Mouse (Mus musculus) bone marrow macrophage, adult 2 months (primary cell): ENCODE results near the gene Mgat4b. TPM values are rescaled to one million over a fixed set of nuclear protein-coding genes. Genes with fewer than 3 reads are reported as not detected.

Source experiments
- H3K27ac ChIP-seq: 2 replicates; pipeline ENCODE4 v1.5.1; 2012; ENCODE audit warnings: low read depth, low read length; ENCODE audit not compliant: insufficient read depth
- H3K4me1 ChIP-seq: 2 replicates; pipeline ENCODE4 v1.6.1; 2012; ENCODE audit warnings: low read length; ENCODE audit not compliant: control insufficient read depth, insufficient read depth
- H3K4me3 ChIP-seq: 2 replicates; pipeline ENCODE4 v1.5.1; 2012; ENCODE audit warnings: mild to moderate bottlenecking, low read length, moderate library complexity; ENCODE audit not compliant: insufficient read depth
- CTCF ChIP-seq: IDR thresholded peaks from 2 replicates; pipeline ENCODE4 v1.5.1; 2012; ENCODE audit warnings: low read depth, mild to moderate bottlenecking, low read length, moderate library complexity
- POLR2A ChIP-seq: IDR thresholded peaks from 2 replicates; pipeline ENCODE4 v1.6.1; 2012; ENCODE audit warnings: mild to moderate bottlenecking, low read depth, low read length, borderline replicate concordance
- polyA plus RNA-seq: library from polyadenylated mRNA; stranded (reverse); fragments of >200 nt; gene quantifications from 2 replicates; pipeline ENCODE4 v1.2.4, GENCODE M21; 2012; ENCODE audit not compliant: missing spikeins, insufficient read depth, insufficient read length

The Mgat4b gene
- polyA plus RNA-seq, 1 experiment: 54.0 TPM

DNA sequence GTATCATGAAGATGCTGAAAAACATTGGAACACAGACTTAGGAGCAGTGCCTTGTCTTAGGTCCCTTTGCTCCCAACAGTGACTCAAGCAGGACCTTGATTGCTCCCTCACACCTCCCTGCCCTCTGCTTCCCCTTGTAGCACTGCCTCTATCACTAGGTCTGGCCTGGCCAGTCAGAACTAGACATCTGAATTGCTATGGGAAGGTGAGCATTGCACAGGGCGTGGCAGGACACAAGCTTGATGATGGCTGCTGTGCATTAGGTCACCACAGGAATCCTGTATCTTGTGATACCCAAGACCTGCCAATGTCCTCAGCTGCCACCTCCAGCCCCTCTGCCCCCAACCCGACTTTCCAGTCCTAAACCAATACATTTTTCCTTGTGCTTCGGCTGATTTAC lies 56.3 kb downstream of the Mgat4b start:
- Histone ChIP-seq H3K4me3 (no peak overlapping the region), H3K27ac (no peak overlapping the region), H3K4me1 (no peaks in the 10 kb centered on the region)
- TF ChIP-seq POLR2A (no peak), CTCF (no peak)

DNA sequence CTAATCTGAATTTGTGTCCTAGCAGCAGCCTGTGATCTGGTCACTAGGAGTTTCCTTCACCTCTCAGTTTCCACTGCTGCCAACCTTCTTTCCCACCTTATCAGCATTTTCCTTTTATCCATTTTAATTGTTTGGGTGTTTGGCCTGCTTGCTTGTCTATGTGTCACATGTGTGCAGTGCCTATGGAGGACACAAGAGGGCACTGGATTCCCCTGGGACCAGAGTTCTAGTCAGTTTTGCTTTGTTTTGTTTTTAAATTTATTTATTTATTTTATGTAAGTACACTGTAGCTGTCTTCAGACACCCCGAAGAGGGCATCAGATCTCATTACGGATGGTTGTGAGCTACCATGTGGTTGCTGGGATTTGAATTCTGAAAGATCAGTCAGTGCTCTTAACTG lies 58.5 kb downstream of the Mgat4b start:
- Histone ChIP-seq H3K4me1 (0 out of 2 replicates have a peak, but pooled peaks cover 1% of the 10 kb centered on the region), H3K4me3 (no peak overlapping the region), H3K27ac (no peak overlapping the region)
- TF ChIP-seq POLR2A (no peak), CTCF (0 out of 2 replicates have a peak, but pooled peaks have one; percentile 6)

- Histone ChIP-seq H3K4me3 (no peak overlapping the region), H3K4me1 (peaks cover 7% of the 10 kb centered on the region), H3K27ac (no peak overlapping the region)
- TF ChIP-seq POLR2A (no peak), CTCF (no peak)
Observed at GRCm38 (mm10) chr11:50269885-50270284, 59.2 kb downstream of the Mgat4b start.

DNA sequence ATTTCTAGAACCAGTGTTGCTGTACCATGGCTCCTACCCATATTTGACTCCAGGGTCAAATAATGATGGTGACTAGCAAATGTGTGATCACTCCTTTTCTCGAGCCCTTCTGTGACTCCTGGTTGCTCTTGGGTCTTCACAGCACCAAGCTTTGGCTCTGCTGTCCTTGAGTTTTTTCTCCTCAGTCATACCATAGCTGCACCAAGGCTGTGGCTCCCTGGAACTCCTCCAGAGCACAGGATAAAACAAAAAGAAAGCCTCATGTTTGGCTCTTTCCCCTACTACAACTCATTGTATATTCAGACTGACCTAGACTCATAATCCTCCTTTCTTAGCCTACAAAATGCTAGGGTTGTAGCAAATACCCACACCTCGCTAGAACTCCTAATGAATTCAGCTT lies 62.1 kb downstream of the Mgat4b start:
- no peak overlapping the region for H3K27ac ChIP-seq
- TF ChIP-seq POLR2A: no peak
- TF ChIP-seq CTCF: no peak
- peaks cover 21% of the 10 kb centered on the region for H3K4me1 ChIP-seq
- no peak overlapping the region for H3K4me3 ChIP-seq

DNA sequence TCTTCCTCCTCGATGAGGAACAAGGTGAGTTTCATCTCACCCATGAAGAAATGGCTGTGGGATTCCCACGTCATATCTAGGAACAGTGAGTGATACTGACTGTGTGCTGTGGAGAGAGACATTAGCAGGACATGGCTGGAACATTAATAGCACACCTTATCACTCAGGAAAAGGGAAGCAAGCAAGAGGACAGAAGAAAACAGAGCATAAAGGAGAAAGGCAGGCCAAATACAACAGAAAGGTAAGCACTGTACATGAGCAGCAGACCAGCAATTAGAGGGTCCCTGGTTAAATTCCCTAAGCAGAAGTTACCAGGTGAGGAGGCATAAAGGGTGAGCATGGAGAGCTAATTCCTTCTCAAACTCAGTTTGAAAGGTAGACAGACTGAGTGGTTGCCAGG lies 64.4 kb downstream of the Mgat4b start:
- TF ChIP-seq CTCF: no peak
- Histone ChIP-seq H3K4me3 (no peak overlapping the region), H3K27ac (peak overlapping the region; percentile 88), H3K4me1 (peaks cover 21% of the 10 kb centered on the region)

DNA sequence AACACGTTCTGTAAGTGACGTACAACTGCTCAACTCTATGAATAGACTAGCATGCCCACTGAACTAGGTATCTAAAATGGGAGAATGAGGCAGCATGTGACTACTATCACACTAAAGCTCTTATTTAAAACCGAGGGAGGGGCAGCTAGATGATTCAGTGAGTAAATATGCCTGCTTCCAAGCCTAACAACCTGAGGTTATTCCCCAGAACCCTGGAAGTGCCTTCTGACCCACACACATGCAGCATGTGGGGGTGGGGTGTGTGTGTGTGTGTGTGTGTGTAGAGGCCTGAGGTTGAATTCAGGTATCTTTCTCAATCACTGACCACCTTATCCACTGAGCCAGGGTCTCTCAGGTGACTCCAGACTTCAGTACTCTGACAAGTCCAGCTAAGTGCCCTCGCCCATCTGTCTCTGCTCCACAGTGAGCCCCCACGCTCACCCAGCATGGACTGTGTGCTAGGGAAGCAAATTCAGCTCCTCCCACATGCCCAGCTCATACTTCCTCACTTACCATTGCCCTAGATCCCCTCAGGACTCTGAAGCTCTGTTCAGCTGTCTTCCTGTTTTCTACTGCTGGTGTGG lies 65.0 kb downstream of the Mgat4b start:
- Histone ChIP-seq H3K27ac (peak overlapping the region; percentile 88), H3K4me3 (peak overlapping the region; percentile 46), H3K4me1 (peaks cover 21% of the 10 kb centered on the region)
- TF ChIP-seq CTCF: no peak
- no peak for TF ChIP-seq POLR2A

GRCm38 (mm10) chr11:50277025-50277424 lies 66.3 kb downstream of the Mgat4b start:
- H3K4me1 ChIP-seq: peaks cover 21% of the 10 kb centered on the region
- no peak overlapping the region for H3K27ac ChIP-seq
- H3K4me3 ChIP-seq: no peak overlapping the region
- no peak for TF ChIP-seq CTCF
- no peak for TF ChIP-seq POLR2A

DNA sequence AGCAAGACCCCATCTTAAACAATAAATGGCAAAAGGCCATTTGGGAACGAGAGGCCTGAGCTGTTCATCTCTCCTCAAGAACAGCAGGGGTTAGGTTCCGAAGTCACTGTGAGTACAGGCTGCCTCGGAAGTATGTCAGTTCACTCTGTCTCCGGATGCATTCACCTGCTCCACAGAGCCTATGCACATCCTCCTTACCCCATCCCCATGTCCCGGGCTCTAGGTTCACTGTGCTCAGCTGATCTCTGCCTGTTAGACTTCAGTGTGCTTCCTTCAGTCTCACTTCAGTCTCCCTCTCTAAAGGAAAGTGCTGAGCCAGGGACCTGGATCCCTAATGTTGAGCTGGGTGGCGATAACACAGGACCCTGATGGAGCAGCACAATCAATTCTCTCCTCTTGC lies 67.0 kb downstream of the Mgat4b start:
- no peak overlapping the region for H3K4me3 ChIP-seq
- H3K27ac ChIP-seq: no peak overlapping the region
- TF ChIP-seq CTCF: no peak
- no peak for TF ChIP-seq POLR2A
- H3K4me1 ChIP-seq: peaks cover 21% of the 10 kb centered on the region

DNA sequence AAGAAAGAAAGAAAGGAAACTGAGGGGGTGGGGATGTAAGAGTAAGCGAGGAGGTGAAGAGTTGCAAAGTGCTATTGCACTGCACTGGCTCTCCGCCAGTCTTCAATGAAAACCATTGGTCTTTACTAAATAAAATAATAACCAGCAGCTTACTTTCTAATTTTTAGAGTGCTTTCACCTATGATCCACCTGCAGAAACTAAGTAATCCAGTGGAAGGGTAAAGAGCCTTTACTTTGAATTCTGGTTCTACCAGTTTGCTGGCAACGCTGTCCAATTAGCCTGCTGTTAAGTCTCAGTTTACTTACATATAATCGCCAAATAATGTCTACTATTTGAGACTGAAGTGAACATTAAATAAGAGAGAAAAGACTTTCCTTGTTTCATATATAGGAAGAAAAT lies 68.3 kb downstream of the Mgat4b start:
- Histone ChIP-seq H3K4me1 (peaks cover 21% of the 10 kb centered on the region), H3K27ac (no peak overlapping the region), H3K4me3 (no peak overlapping the region)
- TF ChIP-seq POLR2A: no peak
- TF ChIP-seq CTCF: no peak

DNA sequence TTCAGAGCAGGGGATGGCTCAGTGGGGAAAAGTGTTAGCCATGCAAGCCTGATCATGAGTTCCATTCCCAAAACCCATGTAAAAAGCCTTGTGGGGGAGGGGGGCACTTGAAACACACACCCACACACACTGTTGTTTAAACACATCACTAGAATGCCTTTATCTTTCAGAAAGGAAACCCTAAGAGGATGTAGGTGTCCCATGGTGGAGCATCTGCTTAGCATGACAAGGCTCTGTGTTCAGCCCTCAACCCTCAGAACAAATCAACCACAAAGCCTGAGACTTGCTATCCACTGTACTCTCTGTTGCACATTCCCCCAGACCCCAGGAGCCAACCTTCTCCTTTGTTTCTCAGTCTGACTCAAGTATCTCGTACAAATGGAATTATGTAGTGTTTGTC lies 69.4 kb downstream of the Mgat4b start:
- Histone ChIP-seq H3K4me3 (no peak overlapping the region), H3K27ac (no peak overlapping the region), H3K4me1 (peaks cover 17% of the 10 kb centered on the region)
- TF ChIP-seq POLR2A: no peak
- no peak for TF ChIP-seq CTCF

Other genes starting within 250 kb of the Mgat4b start
- gene Rnf130, start 185.5 kb upstream of the Mgat4b start, polyA plus RNA-seq: 504 and 635 TPM in 2 replicates
- gene Tbc1d9b, start 79.5 kb upstream of the Mgat4b start, polyA plus RNA-seq: 54.8 and 68.9 TPM in 2 replicates
- gene Mrnip, start 36.4 kb upstream of the Mgat4b start, polyA plus RNA-seq: 3.3 and 3.6 TPM in 2 replicates
- 560 and 577 TPM in 2 replicates for gene Sqstm1, start 63 bp upstream of the Mgat4b start, polyA plus RNA-seq
- 13.1 and 18.1 TPM in 2 replicates for gene Ltc4s, start 27.7 kb downstream of the Mgat4b start, polyA plus RNA-seq
- gene Maml1, start 81.4 kb downstream of the Mgat4b start, polyA plus RNA-seq: 13.9 and 16.3 TPM in 2 replicates
- 357 and 396 TPM in 2 replicates for gene Canx, start 114.8 kb downstream of the Mgat4b start, polyA plus RNA-seq
- not detected in 2 replicates for gene Cby3, start 143.6 kb downstream of the Mgat4b start, polyA plus RNA-seq
- 293 and 335 TPM in 2 replicates for gene Hnrnph1, start 166.1 kb downstream of the Mgat4b start, polyA plus RNA-seq
- 38.7 and 42.3 TPM in 2 replicates for gene Rufy1, start 220.2 kb downstream of the Mgat4b start, polyA plus RNA-seq